Mouse (Mus musculus): ENCODE data around the gene Heatr3.
A peak's percentile ranks its signal among the peaks of the same experiment; 100 is the strongest.

Heatr3 gene

GRCm38 (mm10) chr8:88137748-88138484 lies at the start of gene Heatr3:
TSS of gene Heatr3 (plus strand) at chr8:88137855.
- peak; percentile 95 for DNase-seq

DNA sequence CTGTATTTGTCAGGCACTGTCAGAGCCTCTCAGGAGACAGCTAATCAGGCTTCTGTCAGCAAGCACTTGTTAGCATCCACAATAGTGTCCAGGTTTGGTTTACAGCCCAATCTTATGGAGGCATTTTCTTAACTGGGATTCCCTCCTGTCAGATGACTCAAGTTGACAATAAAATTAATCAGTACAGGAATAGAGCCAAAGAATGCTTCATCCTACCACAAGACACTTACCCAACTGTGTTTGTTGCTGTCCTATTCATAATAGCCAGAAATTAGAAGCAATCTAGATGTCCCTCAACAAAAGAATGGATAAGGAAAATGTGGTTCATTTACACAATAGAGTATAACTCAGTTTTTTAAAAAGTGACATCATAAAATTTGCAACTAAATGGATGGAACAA lies 49.6 kb upstream of the Heatr3 start:
- no peak for DNase-seq

DNA sequence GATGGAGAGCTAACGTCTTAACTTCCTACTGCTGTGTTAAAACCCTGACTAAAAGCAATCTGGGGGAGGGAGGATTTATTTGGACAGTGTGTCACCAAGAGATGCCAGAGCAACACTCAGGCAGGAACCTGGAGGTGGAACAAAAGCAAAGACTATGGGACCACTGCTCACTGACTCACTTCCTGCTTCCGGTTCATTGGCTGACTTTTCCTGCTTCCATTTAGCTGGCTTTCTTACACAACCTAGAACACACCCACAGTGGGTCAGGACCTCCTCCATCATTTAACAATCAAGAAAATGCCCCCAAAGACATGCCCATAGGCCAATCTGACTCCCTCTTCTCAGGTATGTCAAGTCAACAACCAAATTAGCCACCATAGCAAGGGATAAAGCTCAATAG lies 46.0 kb upstream of the Heatr3 start:
- DNase-seq, result no peak

GRCm38 (mm10) chr8:88093367-88093766 lies 44.3 kb upstream of the Heatr3 start:
- DNase-seq, result no peak

GRCm38 (mm10) chr8:88098856-88099255 lies 38.8 kb upstream of the Heatr3 start:
- no peak for DNase-seq

- DNase-seq, result peak; percentile 17
These were observed 38.1 kb upstream of the Heatr3 start for GRCm38 (mm10) chr8:88099526-88099925.

GRCm38 (mm10) chr8:88109241-88109640 lies 28.4 kb upstream of the Heatr3 start:
- no peak for DNase-seq

GRCm38 (mm10) chr8:88118456-88119036 lies 19.1 kb upstream of the Heatr3 start, which contains the start of gene Cnep1r1:
TSS of gene Cnep1r1 (plus strand) at chr8:88118769.
- peak; percentile 98 for DNase-seq

DNA sequence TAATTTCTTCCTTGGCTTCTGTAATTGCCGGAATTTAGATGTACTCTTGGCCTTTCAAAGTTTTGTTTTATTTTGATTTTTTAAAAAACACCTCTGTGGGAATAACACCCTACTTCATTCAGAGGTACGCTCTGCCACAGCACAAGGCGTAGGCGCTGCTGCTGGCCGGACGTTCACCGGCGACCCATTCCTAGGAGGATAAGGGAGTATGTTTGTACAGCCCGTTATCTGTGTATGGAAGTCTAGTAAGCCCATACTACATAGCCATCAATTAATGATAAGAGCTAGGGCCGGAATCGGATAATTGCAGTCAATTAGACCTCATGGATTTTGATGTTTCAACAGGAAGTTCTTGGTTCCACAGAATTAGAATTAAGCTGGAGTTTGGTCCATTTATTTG lies 18.6 kb upstream of the Heatr3 start:
- no peak for DNase-seq

DNA sequence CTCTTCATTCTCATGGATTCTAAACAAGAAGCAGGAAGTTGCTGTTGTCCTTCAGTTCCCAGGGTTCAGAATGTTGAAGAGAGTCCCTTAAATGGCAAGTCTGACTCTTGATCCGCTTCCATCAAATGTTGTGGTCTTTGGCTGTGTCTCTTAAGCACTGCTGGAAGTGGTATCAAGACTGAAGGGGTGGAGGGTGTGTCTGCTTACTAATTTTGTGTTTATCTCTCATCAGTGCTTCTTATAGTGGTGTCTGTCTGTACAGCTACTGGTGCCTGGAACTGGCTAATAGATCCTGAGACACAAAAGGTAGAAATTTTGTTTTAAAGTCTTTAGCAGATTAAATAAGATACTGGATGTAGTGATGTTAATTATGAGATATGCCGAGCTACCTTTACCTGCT lies 12.8 kb upstream of the Heatr3 start:
- DNase-seq, result no peak

DNA sequence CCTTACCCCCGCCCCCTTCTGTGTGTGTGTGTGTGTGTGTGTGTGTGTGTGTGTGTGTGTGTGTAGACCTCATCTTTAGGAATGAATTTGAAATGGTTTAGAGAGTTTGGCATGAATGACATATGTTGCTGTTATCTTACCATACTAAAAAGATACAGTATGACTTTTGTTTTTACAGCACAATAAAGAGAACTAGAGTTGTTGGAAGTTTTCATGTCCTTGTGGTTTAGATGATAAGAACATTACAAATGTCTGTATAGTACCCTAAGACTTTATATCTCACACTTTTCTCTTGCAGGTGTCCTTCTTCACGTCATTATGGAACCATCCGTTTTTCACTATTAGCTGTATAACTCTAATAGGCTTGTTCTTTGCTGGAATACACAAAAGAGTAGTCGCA lies 8.3 kb upstream of the Heatr3 start:
- DNase-seq, result no peak

GRCm38 (mm10) chr8:88130754-88131317 lies 6.8 kb upstream of the Heatr3 start:
- no peak for DNase-seq

GRCm38 (mm10) chr8:88139256-88139655 lies 1.6 kb downstream of the Heatr3 start:
- DNase-seq, result no peak

DNA sequence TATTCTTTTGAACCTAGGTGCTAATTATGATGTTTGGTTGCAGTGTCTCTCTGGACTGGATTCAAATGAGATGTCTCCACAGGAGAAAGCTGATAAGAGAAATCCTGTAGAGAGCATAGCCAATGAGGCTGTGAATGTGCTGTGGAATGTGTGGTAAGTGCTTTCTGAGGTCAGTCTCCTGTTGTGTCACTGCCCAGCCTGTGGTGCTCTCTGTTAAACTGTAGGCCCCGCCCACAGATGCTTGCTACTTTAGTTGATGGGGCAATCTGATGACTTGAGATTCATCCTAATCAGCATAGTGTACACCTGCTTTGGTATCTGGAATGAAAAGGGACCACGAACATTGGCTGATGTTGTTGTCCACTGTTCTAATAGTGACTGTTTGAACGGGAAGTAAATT lies 4.0 kb downstream of the Heatr3 start:
- DNase-seq, result no peak

DNA sequence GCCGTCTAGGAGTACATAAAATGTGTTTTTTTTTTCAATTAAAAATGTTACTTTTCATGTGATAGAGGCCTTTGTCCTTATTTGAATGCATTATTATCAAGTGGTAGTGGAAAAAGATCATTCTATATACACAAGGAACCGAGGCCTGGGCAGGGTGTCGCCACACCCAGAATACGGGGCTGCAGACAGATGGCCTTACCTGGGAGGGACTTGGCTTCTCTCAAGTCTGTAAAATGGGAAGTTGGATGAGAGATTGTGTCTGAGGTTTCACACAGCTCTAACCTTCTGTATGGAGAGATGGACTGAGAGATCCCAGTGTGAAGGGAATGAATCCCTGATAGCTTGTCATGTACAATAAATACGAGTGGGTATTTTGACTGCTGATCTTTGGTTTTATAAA lies 6.4 kb downstream of the Heatr3 start:
- DNase-seq, result no peak

- DNase-seq, result no peak
These were observed 13.3 kb downstream of the Heatr3 start for GRCm38 (mm10) chr8:88150910-88151371.

GRCm38 (mm10) chr8:88160237-88160995 lies 22.8 kb downstream of the Heatr3 start:
- no peak for DNase-seq

DNA sequence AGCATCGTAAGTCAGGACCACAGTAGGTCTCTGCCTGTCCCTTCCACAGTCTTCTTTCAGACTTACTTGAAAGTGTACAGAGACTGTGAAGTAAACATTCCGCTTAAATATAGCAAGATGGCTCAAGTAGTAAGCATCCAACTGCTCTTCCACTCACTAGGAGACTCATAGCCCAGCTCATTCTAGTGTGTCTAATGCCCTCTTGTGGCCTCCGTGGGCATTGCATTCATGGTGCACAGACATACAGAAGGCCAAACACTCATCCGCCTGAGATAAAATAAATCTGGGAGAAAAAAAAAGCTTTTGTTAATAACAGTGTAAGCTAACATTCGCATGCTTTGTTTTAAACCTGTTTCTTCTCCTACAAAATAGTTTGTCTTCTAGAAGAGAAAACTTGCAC lies 23.8 kb downstream of the Heatr3 start:
- DNase-seq, result peak; percentile 24

- DNase-seq, result no peak
These were observed 37.6 kb downstream of the Heatr3 start for GRCm38 (mm10) chr8:88175264-88175663.

- no peak for DNase-seq
These were observed 39.6 kb downstream of the Heatr3 start for GRCm38 (mm10) chr8:88177291-88177690.

DNA sequence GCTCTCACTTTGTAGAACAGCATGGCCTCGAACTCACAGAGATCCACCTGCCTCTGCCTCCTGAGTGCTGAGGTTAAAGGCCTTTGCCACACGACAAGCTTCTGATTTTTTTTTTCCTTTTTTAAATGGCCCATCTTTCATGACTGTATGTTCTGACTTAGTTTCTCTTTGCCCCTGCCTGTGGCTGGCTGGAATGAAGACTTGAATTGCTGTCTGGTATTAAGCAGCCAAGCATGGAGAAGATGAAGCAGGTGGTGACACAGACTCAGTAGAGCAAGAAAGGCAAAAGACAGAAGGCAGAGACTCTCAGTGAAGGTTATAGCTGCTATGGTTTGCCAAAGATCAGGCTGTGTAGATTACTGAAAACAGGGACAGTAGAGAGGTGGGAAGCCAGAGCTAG lies 45.5 kb downstream of the Heatr3 start:
- DNase-seq, result no peak

DNA sequence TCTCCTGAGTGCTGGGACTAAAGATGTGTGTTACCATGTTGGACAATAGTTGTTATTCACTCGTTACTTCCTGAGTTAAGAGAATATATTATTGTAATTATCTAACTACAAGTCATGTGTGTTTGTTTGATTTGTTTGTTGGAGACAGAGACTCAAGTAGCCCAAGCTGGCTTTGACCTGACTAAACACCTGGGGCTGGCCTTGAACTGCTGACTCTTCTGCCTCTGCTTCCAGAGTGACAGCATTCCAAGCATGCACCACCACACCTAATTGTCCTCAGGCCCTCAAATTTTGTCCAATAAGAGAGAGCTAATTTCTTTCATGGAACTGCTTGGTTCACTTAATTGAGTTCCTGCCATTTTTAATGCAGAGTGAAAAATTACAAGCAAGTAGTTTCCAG lies 47.3 kb downstream of the Heatr3 start:
- DNase-seq, result no peak

- DNase-seq, result no peak
These were observed 48.1 kb downstream of the Heatr3 start for GRCm38 (mm10) chr8:88185716-88186115.

- DNase-seq, result peak; percentile 20
These were observed 59.7 kb downstream of the Heatr3 start for GRCm38 (mm10) chr8:88197328-88197727.

All from cerebellum, adult 9-11 months (tissue).